Mouse (Mus musculus) limb, embryonic 15.5 days (tissue): ENCODE data around the gene Alkbh7. TPM values are rescaled to one million over a fixed set of nuclear protein-coding genes. Genes with fewer than 3 reads are reported as not detected.

Experiments
- ATAC-seq: fragments of 200-750 bp; cut with Nextera tagmentation; 2 replicates; pipeline ENCODE4 v1.8.0; 2017; ENCODE audit warnings: low read depth, moderate TSS enrichment; ENCODE audit not compliant: insufficient number of reproducible peaks, low FRiP score, low TSS enrichment
- H3K27ac ChIP-seq: fragments of 300-500 bp; sonication (generic); 2 replicates; pipeline ENCODE4 v1.5.1; 2015; ENCODE audit warnings: moderate library complexity, mild to moderate bottlenecking, inconsistent platforms
- H3K27me3 ChIP-seq: fragments of 300-500 bp; sonication (generic); 2 replicates; pipeline ENCODE4 v1.6.1; 2015; ENCODE audit warnings: inconsistent platforms
- H3K36me3 ChIP-seq: fragments of 300-500 bp; sonication (generic); 2 replicates; pipeline ENCODE4 v1.6.1; 2015; ENCODE audit warnings: inconsistent platforms
- H3K4me1 ChIP-seq: fragments of 300-500 bp; sonication (generic); 2 replicates; pipeline ENCODE4 v1.6.1; 2015; ENCODE audit warnings: inconsistent platforms
- H3K4me2 ChIP-seq: fragments of 300-500 bp; sonication (generic); 2 replicates; pipeline ENCODE4 v1.6.1; 2015; ENCODE audit warnings: mild to moderate bottlenecking, inconsistent platforms
- H3K4me3 ChIP-seq: fragments of 300-500 bp; sonication (generic); 2 replicates; pipeline ENCODE4 v1.5.1; 2015; ENCODE audit warnings: mild to moderate bottlenecking, inconsistent platforms
- H3K9ac ChIP-seq: fragments of 300-500 bp; sonication (generic); 2 replicates; pipeline ENCODE4 v1.6.1; 2015; ENCODE audit warnings: inconsistent platforms
- H3K9me3 ChIP-seq: fragments of 300-500 bp; sonication (generic); 2 replicates; pipeline ENCODE4 v1.6.1; 2016; ENCODE audit warnings: inconsistent platforms
- WGBS: fragments of 180-500 bp; shearing (Covaris S2); methylation state at CpG from one replicate; pipeline ENCODE4 v1.1.7; 2015; 5-methylcytosine and 5-hydroxymethylcytosine counted together
- polyA plus RNA-seq: library from polyadenylated mRNA; unstranded; fragments of >200 nt; fragmentation: Nextera tagmentation; extraction: Ambion mirVana; gene quantifications from 2 replicates; pipeline ENCODE4 v1.2.1, GENCODE M21; 2015

Gene Alkbh7
- polyA plus RNA-seq, 1 experiment from 2014 or later, result 36.3 TPM

GRCm38 (mm10) chr17:57010911-57011235 lies 13.7 kb downstream of the Alkbh7 start:
- Histone ChIP-seq H3K4me1 (peaks cover 19% of the 10 kb centered on the region), H3K36me3 (peaks cover 31% of the 10 kb centered on the region), H3K27me3 (no peaks in the 10 kb centered on the region), H3K9me3 (no peaks in the 10 kb centered on the region), H3K9ac (peak overlapping the region; percentile 79), H3K27ac (peak overlapping the region; percentile 86), H3K4me2 (peak overlapping the region; percentile 81), H3K4me3 (peak overlapping the region; percentile 75)
- peak; percentile 41; the same call in 1 of the 2 replicates for ATAC-seq
- 1% methylated on average over 19 of the region's 19 CpGs for WGBS

- Histone ChIP-seq H3K9me3 (no peaks in the 10 kb centered on the region), H3K4me2 (peak within 1 kb of the TSS; percentile 81), H3K36me3 (peaks cover 25% of the 10 kb centered on the region), H3K9ac (peak within 1 kb of the TSS; percentile 79), H3K27ac (peak within 1 kb of the TSS; percentile 95), H3K27me3 (no peaks in the 10 kb centered on the region), H3K4me3 (peak within 1 kb of the TSS; percentile 75), H3K4me1 (peaks cover 19% of the 10 kb centered on the region)
- peak; percentile 90 for ATAC-seq
- under 1% methylated on average over 51 of the region's 51 CpGs for WGBS
Observed at GRCm38 (mm10) chr17:57011236-57012141, 14.3 kb downstream of the Alkbh7 start, which contains the start of the genes Gtf2f1 and Gm17949. Gene Gtf2f1, minus strand, starts transcription at chr17:57011288. Gene Gm17949, plus strand, starts transcription at chr17:57011469.

GRCm38 (mm10) chr17:57012245-57012795 lies 15.2 kb downstream of the Alkbh7 start:
- no peaks in the 10 kb centered on the region for H3K9me3 ChIP-seq
- H3K4me3 ChIP-seq, result peak overlapping the region; percentile 75
- no peak overlapping the region for H3K9ac ChIP-seq
- peaks cover 19% of the 10 kb centered on the region for H3K4me1 ChIP-seq
- peaks cover 16% of the 10 kb centered on the region for H3K36me3 ChIP-seq
- H3K27me3 ChIP-seq, result no peaks in the 10 kb centered on the region
- 69% methylated on average over 13 of the region's 13 CpGs for WGBS
- ATAC-seq, result no peak
- peak overlapping the region; percentile 95 for H3K27ac ChIP-seq
- peak overlapping the region; percentile 81 for H3K4me2 ChIP-seq

- no peaks in the 10 kb centered on the region for H3K27me3 ChIP-seq
- 87% methylated on average over 2 of the region's 2 CpGs for WGBS
- no peak overlapping the region for H3K4me2 ChIP-seq
- H3K9me3 ChIP-seq, result no peaks in the 10 kb centered on the region
- peaks cover 53% of the 10 kb centered on the region for H3K36me3 ChIP-seq
- no peak overlapping the region for H3K4me3 ChIP-seq
- no peak overlapping the region for H3K27ac ChIP-seq
- H3K9ac ChIP-seq, result no peak overlapping the region
- no peak for ATAC-seq
- H3K4me1 ChIP-seq, result no peaks in the 10 kb centered on the region
Observed at GRCm38 (mm10) chr17:57019693-57020092, 22.6 kb downstream of the Alkbh7 start.

GRCm38 (mm10) chr17:57020960-57021359 lies 23.8 kb downstream of the Alkbh7 start:
- Histone ChIP-seq H3K27me3 (no peaks in the 10 kb centered on the region), H3K4me3 (no peak overlapping the region), H3K4me1 (no peaks in the 10 kb centered on the region), H3K9ac (no peak overlapping the region), H3K4me2 (no peak overlapping the region), H3K27ac (no peak overlapping the region), H3K36me3 (peaks cover 65% of the 10 kb centered on the region), H3K9me3 (no peaks in the 10 kb centered on the region)
- no peak for ATAC-seq
- 91% methylated on average over 5 of the region's 5 CpGs for whole genome bisulfite sequencing

GRCm38 (mm10) chr17:57027471-57027870 lies 30.3 kb downstream of the Alkbh7 start:
- H3K27me3 ChIP-seq, result no peaks in the 10 kb centered on the region
- H3K27ac ChIP-seq, result no peak overlapping the region
- peaks cover 15% of the 10 kb centered on the region for H3K4me1 ChIP-seq
- H3K9me3 ChIP-seq, result no peaks in the 10 kb centered on the region
- no peak overlapping the region for H3K4me3 ChIP-seq
- no peak overlapping the region for H3K9ac ChIP-seq
- peaks cover 64% of the 10 kb centered on the region for H3K36me3 ChIP-seq
- no peak overlapping the region for H3K4me2 ChIP-seq
- ATAC-seq, result no peak
- WGBS, result 89% methylated on average over 4 of the region's 4 CpGs

GRCm38 (mm10) chr17:57029691-57030090 lies 32.6 kb downstream of the Alkbh7 start:
- Histone ChIP-seq H3K4me2 (peak overlapping the region; percentile 74), H3K27ac (no peak overlapping the region), H3K9me3 (no peaks in the 10 kb centered on the region), H3K4me1 (peaks cover 16% of the 10 kb centered on the region), H3K4me3 (peak overlapping the region; percentile 96), H3K9ac (peak overlapping the region; percentile 100; the same call in 1 of the 2 replicates), H3K36me3 (peaks cover 42% of the 10 kb centered on the region), H3K27me3 (no peaks in the 10 kb centered on the region)
- no peak for ATAC-seq
- 37% methylated on average over 8 of the region's 8 CpGs for WGBS

- peaks cover 16% of the 10 kb centered on the region for H3K4me1 ChIP-seq
- H3K27me3 ChIP-seq, result no peaks in the 10 kb centered on the region
- H3K4me2 ChIP-seq, result peak within 1 kb of the TSS; percentile 74
Observed at GRCm38 (mm10) chr17:57030931-57031660, 34.0 kb downstream of the Alkbh7 start, which contains the start of gene Khsrp. Gene Khsrp, minus strand, starts transcription at chr17:57031522.

GRCm38 (mm10) chr17:57031661-57032420 lies 34.7 kb downstream of the Alkbh7 start:
- H3K36me3 ChIP-seq, result peaks cover 20% of the 10 kb centered on the region
- no peaks in the 10 kb centered on the region for H3K9me3 ChIP-seq
- H3K4me1 ChIP-seq, result peaks cover 16% of the 10 kb centered on the region
- H3K4me3 ChIP-seq, result peak overlapping the region; percentile 96
- H3K27me3 ChIP-seq, result no peaks in the 10 kb centered on the region
- peak; percentile 99 for ATAC-seq
- peak overlapping the region; percentile 74 for H3K4me2 ChIP-seq
- 2% methylated on average over 38 of the region's 38 CpGs for WGBS
- H3K9ac ChIP-seq, result peak overlapping the region; percentile 35; the same call in 1 of the 2 replicates
- H3K27ac ChIP-seq, result peak overlapping the region; percentile 93

More at GRCm38 (mm10) chr17:57030931-57031660, 34.0 kb downstream of the Alkbh7 start, which contains the start of gene Khsrp:
- Histone ChIP-seq H3K36me3 (peaks cover 28% of the 10 kb centered on the region), H3K27ac (peak within 1 kb of the TSS; percentile 93), H3K9me3 (no peaks in the 10 kb centered on the region), H3K9ac (peak within 1 kb of the TSS; percentile 100), H3K4me3 (peak within 1 kb of the TSS; percentile 96)
- WGBS, result under 1% methylated on average over 69 of the region's 99 CpGs
- no peak for ATAC-seq

- Histone ChIP-seq H3K4me2 (no peak overlapping the region), H3K27me3 (peaks cover 3% of the 10 kb centered on the region; the same call in 1 of the 2 replicates), H3K36me3 (peaks cover 10% of the 10 kb centered on the region), H3K4me3 (no peak overlapping the region), H3K4me1 (peaks cover 16% of the 10 kb centered on the region), H3K27ac (peak overlapping the region; percentile 93), H3K9ac (no peak overlapping the region), H3K9me3 (no peaks in the 10 kb centered on the region)
- no peak for ATAC-seq
- WGBS, result 90% methylated on average over 4 of the region's 4 CpGs
Observed at GRCm38 (mm10) chr17:57032854-57033253, 35.7 kb downstream of the Alkbh7 start.

- Histone ChIP-seq H3K4me2 (no peak overlapping the region), H3K9me3 (0 out of 2 replicates have a peak, but pooled peaks cover 3% of the 10 kb centered on the region), H3K27ac (no peak overlapping the region), H3K36me3 (no peaks in the 10 kb centered on the region), H3K4me3 (no peak overlapping the region), H3K9ac (no peak overlapping the region), H3K4me1 (peaks cover 8% of the 10 kb centered on the region; the same call in 1 of the 2 replicates), H3K27me3 (peaks cover 15% of the 10 kb centered on the region)
- no peak for ATAC-seq
- WGBS, result 41% methylated on average over 8 of the region's 8 CpGs
Observed at GRCm38 (mm10) chr17:57038978-57039377, 41.8 kb downstream of the Alkbh7 start.
